Mouse (Mus musculus): ENCODE measurements around the gene Kptn. TPM values are rescaled to one million over a fixed set of nuclear protein-coding genes. Genes with fewer than 3 reads are reported as not detected.

The Kptn gene
- polyA plus RNA-seq, 1 experiment from 2014 or later, result 32.3 TPM

- Histone ChIP-seq H3K4me1 (peaks cover 16% of the 10 kb centered on the region; the same call in 1 of the 2 replicates), H3K9ac (replicated peaks) (no peak overlapping the region), H3K9me3 (no peaks in the 10 kb centered on the region), H3K36me3 (peaks cover 12% of the 10 kb centered on the region), H3K4me2 (replicated peaks) (no peak overlapping the region), H3K4me3 (no peak overlapping the region), H3K27me3 (0 out of 2 replicates have a peak, but pooled peaks cover 3% of the 10 kb centered on the region), H3K27ac (replicated peaks) (no peak overlapping the region)
- 66% methylated on average over 5 of the region's 5 CpGs for WGBS
- ATAC-seq (ENCODE audit: low FRiP score, low read depth), result no peak
Measured at GRCm38 (mm10) chr7:16149241-16149640, 29.5 kb downstream of the Kptn start.

GRCm38 (mm10) chr7:16150191-16151145 lies 30.8 kb downstream of the Kptn start:
- Histone ChIP-seq H3K27ac (replicated peaks) (no peak overlapping the region), H3K4me1 (peaks cover 16% of the 10 kb centered on the region; the same call in 1 of the 2 replicates), H3K4me3 (no peak overlapping the region), H3K9me3 (no peaks in the 10 kb centered on the region), H3K4me2 (replicated peaks) (no peak overlapping the region), H3K9ac (replicated peaks) (no peak overlapping the region), H3K36me3 (0 out of 2 replicates have a peak, but pooled peaks cover 4% of the 10 kb centered on the region), H3K27me3 (0 out of 2 replicates have a peak, but pooled peaks cover 3% of the 10 kb centered on the region)
- 73% methylated on average over 9 of the region's 9 CpGs for WGBS
- no peak for ATAC-seq (ENCODE audit: low FRiP score, low read depth)

GRCm38 (mm10) chr7:16153522-16153921 lies 33.8 kb downstream of the Kptn start:
- WGBS, result 20% methylated on average over 10 of the region's 10 CpGs
- ATAC-seq (ENCODE audit: low FRiP score, low read depth), result peak; percentile 90
- 0 out of 2 replicates have a peak, but pooled peaks cover 7% of the 10 kb centered on the region for H3K4me1 ChIP-seq
- no peaks in the 10 kb centered on the region for H3K9me3 ChIP-seq
- H3K27me3 ChIP-seq, result peaks cover 16% of the 10 kb centered on the region
- H3K9ac ChIP-seq (replicated peaks), result no peak overlapping the region
- no peak overlapping the region for H3K4me2 ChIP-seq (replicated peaks)
- H3K27ac ChIP-seq (replicated peaks), result 0 out of 2 replicates have a peak overlapping the region, but pooled peaks have one; percentile 10
- H3K4me3 ChIP-seq, result no peak overlapping the region
- H3K36me3 ChIP-seq, result 0 out of 2 replicates have a peak, but pooled peaks cover 3% of the 10 kb centered on the region

GRCm38 (mm10) chr7:16155132-16155872 lies 35.6 kb downstream of the Kptn start:
- Histone ChIP-seq H3K27me3 (peaks cover 34% of the 10 kb centered on the region), H3K4me2 (replicated peaks) (no peak overlapping the region), H3K27ac (replicated peaks) (no peak overlapping the region), H3K36me3 (0 out of 2 replicates have a peak, but pooled peaks cover 3% of the 10 kb centered on the region), H3K4me3 (no peak overlapping the region), H3K9ac (replicated peaks) (0 out of 2 replicates have a peak overlapping the region, but pooled peaks have one; percentile 7), H3K4me1 (0 out of 2 replicates have a peak, but pooled peaks cover 10% of the 10 kb centered on the region), H3K9me3 (no peaks in the 10 kb centered on the region)
- ATAC-seq (ENCODE audit: low FRiP score, low read depth), result no peak
- WGBS, result 78% methylated on average over 9 of the region's 9 CpGs

GRCm38 (mm10) chr7:16156105-16156714 lies 36.5 kb downstream of the Kptn start:
- Histone ChIP-seq H3K9me3 (no peaks in the 10 kb centered on the region), H3K4me2 (replicated peaks) (no peak overlapping the region), H3K9ac (replicated peaks) (no peak overlapping the region), H3K27me3 (peaks cover 39% of the 10 kb centered on the region), H3K27ac (replicated peaks) (no peak overlapping the region), H3K4me1 (0 out of 2 replicates have a peak, but pooled peaks cover 10% of the 10 kb centered on the region), H3K4me3 (no peak overlapping the region), H3K36me3 (0 out of 2 replicates have a peak, but pooled peaks cover 3% of the 10 kb centered on the region)
- ATAC-seq (ENCODE audit: low FRiP score, low read depth), result no peak
- WGBS, result 82% methylated on average over 8 of the region's 8 CpGs

- 0 out of 2 replicates have a peak, but pooled peaks have one; percentile 38 for ATAC-seq (ENCODE audit: low FRiP score, low read depth)
- WGBS, result 11% methylated on average over 39 of the region's 39 CpGs
- H3K9ac ChIP-seq (replicated peaks), result no peak overlapping the region
Measured at GRCm38 (mm10) chr7:16158735-16159134, 39.0 kb downstream of the Kptn start.

GRCm38 (mm10) chr7:16160702-16161101 lies 41.0 kb downstream of the Kptn start:
- H3K36me3 ChIP-seq, result no peaks in the 10 kb centered on the region
- WGBS, result 68% methylated on average over 3 of the region's 3 CpGs
- no peak overlapping the region for H3K27ac ChIP-seq (replicated peaks)
- ATAC-seq (ENCODE audit: low FRiP score, low read depth), result no peak
- H3K9ac ChIP-seq (replicated peaks), result no peak overlapping the region
- H3K4me2 ChIP-seq (replicated peaks), result no peak overlapping the region
- no peak overlapping the region for H3K4me3 ChIP-seq
- no peaks in the 10 kb centered on the region for H3K9me3 ChIP-seq
- peaks cover 48% of the 10 kb centered on the region for H3K27me3 ChIP-seq
- H3K4me1 ChIP-seq, result 0 out of 2 replicates have a peak, but pooled peaks cover 6% of the 10 kb centered on the region

More at GRCm38 (mm10) chr7:16158735-16159134, 39.0 kb downstream of the Kptn start:
- Histone ChIP-seq H3K27me3 (peaks cover 45% of the 10 kb centered on the region), H3K4me1 (0 out of 2 replicates have a peak, but pooled peaks cover 6% of the 10 kb centered on the region), H3K36me3 (no peaks in the 10 kb centered on the region), H3K4me3 (peak overlapping the region; percentile 21), H3K9me3 (no peaks in the 10 kb centered on the region), H3K27ac (replicated peaks) (no peak overlapping the region), H3K4me2 (replicated peaks) (peak overlapping the region; percentile 36)

GRCm38 (mm10) chr7:16161302-16161701 lies 41.6 kb downstream of the Kptn start:
- Histone ChIP-seq H3K9me3 (no peaks in the 10 kb centered on the region), H3K4me2 (replicated peaks) (no peak overlapping the region), H3K36me3 (no peaks in the 10 kb centered on the region), H3K4me1 (0 out of 2 replicates have a peak, but pooled peaks cover 6% of the 10 kb centered on the region), H3K27me3 (peaks cover 48% of the 10 kb centered on the region), H3K27ac (replicated peaks) (no peak overlapping the region), H3K4me3 (no peak overlapping the region), H3K9ac (replicated peaks) (no peak overlapping the region)
- no peak for ATAC-seq (ENCODE audit: low FRiP score, low read depth)
- WGBS, result 90% methylated on average over 9 of the region's 9 CpGs

- Histone ChIP-seq H3K4me3 (no peak overlapping the region), H3K27me3 (peaks cover 46% of the 10 kb centered on the region), H3K27ac (replicated peaks) (no peak overlapping the region), H3K9ac (replicated peaks) (no peak overlapping the region), H3K4me1 (0 out of 2 replicates have a peak, but pooled peaks cover 6% of the 10 kb centered on the region), H3K9me3 (no peaks in the 10 kb centered on the region), H3K36me3 (no peaks in the 10 kb centered on the region), H3K4me2 (replicated peaks) (no peak overlapping the region)
- WGBS, result 92% methylated on average over 6 of the region's 7 CpGs
- ATAC-seq (ENCODE audit: low FRiP score, low read depth), result no peak
Measured at GRCm38 (mm10) chr7:16162036-16162435, 42.3 kb downstream of the Kptn start.

- 0 out of 2 replicates have a peak, but pooled peaks cover 4% of the 10 kb centered on the region for H3K27me3 ChIP-seq
- H3K9ac ChIP-seq (replicated peaks), result peak overlapping the region; percentile 50; the same call in 1 of the 2 replicates
- H3K4me1 ChIP-seq, result peaks cover 39% of the 10 kb centered on the region
- H3K4me2 ChIP-seq (replicated peaks), result no peak overlapping the region
- H3K4me3 ChIP-seq, result no peak overlapping the region
- 0 out of 2 replicates have a peak, but pooled peaks cover under 1% of the 10 kb centered on the region for H3K36me3 ChIP-seq
- no peak; the same call in 1 of the 2 replicates for ATAC-seq (ENCODE audit: low FRiP score, low read depth)
- H3K9me3 ChIP-seq, result peaks cover 6% of the 10 kb centered on the region; the same call in 1 of the 2 replicates
- H3K27ac ChIP-seq (replicated peaks), result peak overlapping the region; percentile 73
- WGBS, result no CpG with 5 or more reads among the region's 1 CpGs
Measured at GRCm38 (mm10) chr7:16172141-16172581, 52.5 kb downstream of the Kptn start.

Measured in midbrain, embryonic 12.5 days (tissue).